Mouse (Mus musculus) thymus, postnatal 25 days (tissue): ENCODE data around the gene Ttc29.

Experiments used
- DNase-seq: peaks from one replicate; pipeline ENCODE4 v3.0.0; 2022

The Ttc29 gene

DNA sequence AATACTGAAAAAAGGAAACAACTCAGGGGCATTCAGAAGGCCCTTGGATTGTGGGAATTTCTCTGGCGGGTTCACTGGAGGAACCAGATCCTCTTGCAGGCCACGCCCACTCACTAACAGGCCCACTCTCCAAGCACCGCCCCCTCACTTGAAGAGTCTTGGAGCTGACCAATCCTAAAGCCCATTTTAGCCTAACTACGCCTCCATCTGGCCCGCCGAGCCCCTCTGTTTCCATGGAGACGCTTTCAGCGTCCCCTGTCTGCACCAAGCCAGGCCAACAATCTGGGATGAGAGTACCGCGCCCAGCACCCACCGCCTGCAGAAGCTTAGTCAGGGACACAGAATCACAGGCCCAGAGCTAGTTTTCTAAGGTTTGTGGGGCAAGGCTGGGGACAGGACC is at the start of gene Ttc29:
Ttc29 (plus strand) TSS at position 224 of the 400 bp plus-strand sequence.
- no peak for DNase-seq

DNA sequence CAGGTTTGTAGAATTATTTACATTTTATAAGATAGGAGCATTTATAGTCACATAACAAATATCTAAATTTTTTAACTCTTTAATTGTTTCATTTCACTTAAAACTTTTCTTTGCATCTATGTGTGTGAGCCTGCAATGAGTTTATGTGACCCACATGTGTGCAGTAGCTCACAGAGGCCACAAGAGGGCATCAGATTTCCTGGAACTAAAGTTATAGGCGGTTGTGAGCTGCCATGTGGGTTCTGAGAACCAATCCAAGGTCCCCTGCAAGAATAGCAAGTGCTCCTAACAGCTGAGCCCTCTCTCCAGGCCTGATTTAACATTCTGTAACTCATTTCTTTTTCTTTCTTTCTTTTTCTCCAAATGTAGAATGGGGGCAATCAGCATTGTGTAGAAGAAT is 41.7 kb upstream of the Ttc29 start:
- DNase-seq: no peak

DNA sequence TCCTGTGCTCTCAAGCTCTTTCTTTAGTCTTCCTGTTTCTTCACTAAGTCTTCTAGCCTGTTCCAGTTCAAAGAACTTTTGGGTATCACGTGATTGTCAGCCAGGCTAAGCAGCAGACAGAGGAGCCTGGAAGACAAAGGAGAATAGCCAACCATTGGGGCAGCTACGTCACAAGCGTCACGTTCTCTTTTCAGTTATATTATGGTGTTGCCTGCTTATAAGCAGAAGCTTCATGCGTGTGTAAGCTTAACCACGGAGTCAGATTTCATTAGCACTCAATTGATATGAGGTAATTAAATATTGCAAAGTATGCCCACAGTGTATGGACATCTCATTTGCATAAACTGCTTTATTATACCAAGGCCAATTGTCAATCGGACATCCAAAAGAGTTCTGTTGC is 30.4 kb upstream of the Ttc29 start:
- DNase-seq: no peak

DNA sequence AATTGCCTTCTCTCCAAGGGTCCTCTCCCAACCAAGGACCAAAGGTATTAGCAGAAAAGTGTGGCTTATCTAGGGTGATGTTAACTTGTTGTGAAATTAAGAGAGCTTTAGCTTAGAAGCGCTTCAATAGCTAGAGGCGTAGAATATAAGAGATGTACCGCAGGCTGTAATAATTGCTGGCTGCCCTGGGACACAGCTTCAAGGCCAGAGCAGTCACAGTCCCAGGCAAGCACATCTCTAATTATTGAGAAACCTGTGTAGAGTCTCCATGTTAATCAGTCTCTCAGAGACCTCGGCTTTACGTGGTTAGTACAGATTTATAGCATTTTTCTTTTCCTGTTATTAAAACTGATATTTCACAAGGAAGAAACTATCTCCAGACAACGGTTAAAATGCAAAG is 29.7 kb upstream of the Ttc29 start:
- no peak for DNase-seq

DNA sequence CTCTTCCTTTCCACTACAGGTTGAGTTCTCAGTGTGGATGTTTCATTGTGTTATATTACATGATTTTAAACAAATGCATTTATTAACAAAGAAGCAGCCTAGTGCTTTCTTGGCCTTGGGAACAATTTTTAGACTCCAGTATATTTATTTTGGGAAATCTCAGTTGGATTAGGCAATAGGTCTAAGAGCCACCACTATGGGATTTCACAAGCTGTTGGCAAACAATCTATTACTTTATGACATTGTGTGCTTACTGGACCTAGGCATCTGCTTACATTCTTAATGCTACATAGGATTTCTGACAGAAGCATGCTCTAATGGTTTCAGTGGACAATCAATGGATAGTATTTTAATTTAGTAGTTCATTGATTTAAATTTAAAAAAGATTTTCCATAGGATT is 26.0 kb upstream of the Ttc29 start:
- no peak for DNase-seq

DNA sequence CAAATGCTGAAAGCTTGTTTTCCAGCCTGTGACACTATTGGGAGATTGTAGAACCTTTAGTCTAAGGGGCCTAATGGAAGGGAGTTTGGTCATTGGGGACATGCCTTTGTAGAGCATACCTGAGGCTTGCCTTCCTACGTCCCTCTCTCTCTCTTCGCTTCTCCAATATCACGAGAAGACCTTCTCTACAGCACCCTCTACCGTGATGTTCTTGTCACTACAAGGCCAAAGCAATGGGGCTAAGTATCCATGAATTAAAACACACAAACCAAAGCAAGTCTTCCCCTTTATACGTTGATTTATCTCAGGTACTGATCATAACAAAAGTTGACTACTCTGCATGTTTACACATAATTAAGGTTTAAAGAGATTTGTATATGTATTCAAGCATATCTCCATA is 8.9 kb upstream of the Ttc29 start:
- no peak for DNase-seq

DNA sequence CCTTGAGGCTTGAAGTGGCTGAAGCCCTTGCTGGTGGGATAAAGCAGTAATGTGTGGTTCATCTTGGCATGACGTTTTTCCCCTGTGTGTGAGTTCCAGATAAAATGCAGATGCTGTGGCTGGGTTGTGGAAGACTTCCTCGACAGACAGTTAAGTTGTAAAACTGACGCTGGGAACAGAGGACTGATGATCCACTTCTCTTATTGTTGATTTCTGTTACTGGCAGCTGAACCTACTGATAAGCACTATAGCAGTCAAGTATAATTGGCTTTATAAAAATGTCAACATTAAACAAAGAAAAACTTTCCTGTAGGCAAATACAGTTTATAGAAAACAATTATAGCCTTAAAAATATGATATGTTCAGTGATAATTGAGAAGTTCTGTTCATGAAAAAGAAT is 2.7 kb upstream of the Ttc29 start:
- DNase-seq: no peak

DNA sequence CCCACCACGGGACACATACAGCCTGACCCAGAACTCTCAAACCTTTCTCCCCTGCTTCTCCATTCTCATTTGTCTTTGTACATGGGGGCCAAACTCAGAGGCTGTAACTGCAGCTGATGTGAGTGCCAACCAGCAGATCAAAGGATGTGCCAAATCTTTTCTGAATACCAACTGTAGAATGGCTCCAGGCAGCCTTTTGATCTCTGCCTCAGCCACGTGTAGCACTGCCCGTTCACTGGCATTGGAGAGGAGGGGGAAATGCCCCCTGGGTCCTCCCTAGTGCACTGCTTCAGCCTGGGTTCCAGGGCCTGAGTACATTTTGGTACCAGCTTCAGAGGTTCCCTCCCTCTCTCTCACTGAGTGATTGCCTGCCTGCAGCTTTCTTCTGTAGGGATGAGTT is 1.5 kb downstream of the Ttc29 start:
- DNase-seq: no peak

DNA sequence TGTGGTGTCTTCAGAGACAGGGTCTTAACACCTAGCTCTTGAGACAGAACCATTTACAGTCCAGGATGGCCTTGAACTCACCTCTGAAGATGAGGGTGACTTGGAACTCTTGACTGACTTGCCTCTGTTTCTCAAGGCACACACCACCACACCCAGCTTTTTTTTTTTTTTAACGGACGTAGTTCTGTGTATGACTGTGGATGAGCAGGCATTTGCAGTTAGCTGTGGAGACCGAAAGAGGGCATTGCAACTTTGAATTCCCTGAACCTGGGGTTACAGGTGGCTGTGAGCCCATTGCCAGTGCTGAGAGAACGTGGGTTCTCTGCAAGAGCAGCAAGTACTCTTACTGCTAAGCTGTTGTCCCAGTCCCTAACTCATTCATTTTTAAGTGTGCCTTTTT is 13.0 kb downstream of the Ttc29 start:
- no peak for DNase-seq

DNA sequence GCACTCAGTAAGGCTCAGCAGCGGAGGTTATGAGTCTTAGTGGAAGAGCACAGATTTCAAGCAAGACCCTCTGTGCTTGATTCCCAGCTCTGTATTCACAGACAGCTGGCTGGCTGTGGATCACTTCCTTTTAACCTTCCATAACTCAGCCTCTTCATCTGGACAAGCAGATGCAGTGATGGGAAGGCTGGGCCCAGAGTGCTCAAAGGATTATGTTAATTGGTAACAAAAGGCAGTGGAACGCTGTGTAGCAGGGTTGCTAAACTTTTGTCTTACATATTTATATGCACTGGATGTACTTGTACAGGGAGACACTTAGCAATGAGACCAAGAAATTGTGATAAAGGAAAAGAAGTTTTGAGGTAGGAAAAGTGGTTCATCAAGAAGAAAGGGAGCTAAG is 17.6 kb downstream of the Ttc29 start:
- no peak for DNase-seq

DNA sequence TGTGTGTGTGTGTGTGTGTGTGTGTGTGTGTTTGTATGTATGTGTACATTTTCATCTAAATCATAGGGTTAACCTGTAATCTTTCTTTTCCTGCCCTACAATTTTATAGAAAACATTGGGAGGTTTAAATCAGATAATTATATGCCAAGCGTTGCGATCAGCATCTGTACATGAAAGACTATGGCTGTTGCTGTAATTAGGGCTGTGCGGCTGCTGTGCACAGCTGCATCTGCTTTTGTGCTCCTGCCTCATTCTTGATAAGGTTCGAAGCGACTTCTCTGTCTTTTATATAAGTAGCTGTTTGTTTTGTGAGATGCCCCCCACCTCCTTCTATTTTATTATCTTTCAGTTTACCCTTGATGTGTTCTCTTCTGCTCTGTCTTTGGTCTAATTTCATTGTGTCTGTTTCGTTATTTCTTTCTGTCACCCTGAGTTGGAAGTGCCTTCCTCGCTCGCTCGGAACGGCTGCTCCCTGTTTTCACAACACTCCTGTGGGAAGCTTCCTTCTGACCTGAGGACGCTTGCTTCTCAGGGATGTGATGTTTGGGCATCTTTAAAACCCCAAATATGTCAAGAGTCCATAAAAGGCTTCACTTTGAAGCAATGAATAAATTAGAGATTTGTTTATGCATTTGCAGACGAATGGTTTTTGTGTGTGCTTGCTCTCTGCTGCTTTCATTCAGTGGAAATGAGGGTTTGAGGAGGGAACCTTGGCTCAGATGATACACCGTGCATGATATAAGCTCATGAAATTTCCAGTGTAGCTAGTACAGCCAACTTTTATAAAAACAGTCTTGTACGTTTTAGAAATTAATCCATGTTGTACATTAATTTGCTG is 20.0 kb downstream of the Ttc29 start:
- no peak for DNase-seq

DNA sequence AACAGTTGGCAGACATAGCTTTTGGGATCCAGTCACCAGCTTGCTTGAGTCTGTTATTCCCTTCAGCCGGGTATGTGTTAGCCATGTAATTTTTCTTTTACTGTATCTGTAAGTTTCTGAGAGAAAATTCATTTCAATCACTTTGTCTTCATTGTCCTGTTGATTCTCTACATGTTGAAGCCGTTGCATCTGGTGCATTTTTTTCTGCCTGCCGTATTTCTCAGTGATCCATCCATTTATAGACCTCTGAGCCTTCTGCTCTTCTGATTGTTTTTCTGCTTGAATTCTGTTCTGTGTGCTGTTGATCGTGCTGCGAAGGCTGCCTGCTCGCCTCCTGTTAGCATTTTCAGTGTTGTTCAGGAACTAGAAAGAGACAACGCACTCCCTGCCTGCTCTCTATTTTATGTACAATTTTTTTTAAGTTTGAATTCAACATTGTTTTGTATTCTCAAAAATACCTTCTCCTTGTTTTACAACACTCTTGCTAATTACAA is 20.7 kb downstream of the Ttc29 start:
- no peak for DNase-seq

DNA sequence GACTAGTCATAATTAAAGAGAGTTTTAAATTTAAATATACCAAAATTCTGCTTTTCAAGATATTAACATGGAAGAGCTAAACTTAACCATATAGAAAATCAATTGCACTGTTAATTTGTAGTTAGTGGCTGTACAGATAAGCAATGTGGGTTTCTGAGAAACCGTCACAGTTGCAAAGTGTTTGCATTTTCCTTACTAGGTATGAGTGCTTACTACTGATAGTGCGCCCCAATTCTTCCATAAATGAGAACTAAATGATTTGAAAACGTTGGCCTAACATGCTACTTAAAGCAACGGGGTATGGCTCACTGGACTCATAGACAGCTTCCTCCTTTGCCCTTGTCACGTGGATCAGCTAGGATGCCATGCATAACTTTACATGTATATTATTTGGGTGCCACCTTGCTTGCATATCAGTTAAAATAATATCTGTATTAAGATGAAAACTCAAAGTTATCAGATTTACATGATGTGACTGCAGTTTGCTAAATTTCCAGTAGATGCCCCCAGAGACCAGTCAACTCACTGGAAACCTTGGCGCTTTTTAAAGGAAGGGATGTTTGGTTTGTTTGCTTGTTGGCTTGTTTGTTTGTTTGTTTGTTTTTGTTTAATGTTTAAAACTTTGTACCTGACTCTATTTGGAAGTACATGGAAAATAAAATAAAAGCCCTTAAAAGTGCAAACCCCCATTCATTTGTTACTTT is 25.0 kb downstream of the Ttc29 start:
- DNase-seq: no peak

DNA sequence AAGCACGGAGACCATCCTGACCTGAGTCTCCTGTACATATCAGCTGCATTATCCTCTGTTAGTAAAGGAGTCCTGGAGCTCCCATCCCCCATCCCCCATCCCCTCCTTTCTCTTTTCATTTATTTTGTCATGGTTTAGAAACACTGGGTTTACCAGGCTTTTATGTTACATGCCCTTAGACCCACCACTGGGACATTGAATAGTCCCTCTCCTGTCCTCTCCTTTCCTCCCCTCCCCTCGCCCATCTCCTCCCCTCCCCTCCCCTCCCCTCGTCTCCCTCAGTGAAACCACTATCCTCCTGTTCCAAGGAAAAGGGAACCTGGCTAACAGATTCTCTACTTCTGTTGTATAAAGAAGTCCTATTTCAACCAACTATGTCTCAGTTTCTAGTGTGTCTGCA is 38.0 kb downstream of the Ttc29 start:
- DNase-seq: no peak

DNA sequence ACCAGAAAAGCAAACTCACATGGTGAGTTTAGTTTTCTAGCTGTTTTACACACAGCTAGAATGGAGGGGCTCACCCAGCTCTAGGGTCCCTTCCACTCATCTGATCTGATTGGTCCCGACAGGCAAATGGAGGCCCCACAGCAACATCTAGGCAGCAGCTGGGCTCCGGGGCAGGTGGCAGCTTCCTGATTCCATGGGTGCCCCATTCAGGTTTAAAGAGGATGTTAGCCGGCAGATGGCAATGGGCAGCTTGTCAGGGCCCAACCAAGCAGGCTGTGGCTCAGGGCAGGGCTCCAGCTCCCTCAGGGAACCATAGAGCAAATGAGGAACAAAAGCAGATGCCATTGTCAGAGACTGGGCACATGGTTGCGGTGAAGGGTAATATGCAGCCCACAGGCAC is 41.3 kb downstream of the Ttc29 start:
- no peak for DNase-seq

DNA sequence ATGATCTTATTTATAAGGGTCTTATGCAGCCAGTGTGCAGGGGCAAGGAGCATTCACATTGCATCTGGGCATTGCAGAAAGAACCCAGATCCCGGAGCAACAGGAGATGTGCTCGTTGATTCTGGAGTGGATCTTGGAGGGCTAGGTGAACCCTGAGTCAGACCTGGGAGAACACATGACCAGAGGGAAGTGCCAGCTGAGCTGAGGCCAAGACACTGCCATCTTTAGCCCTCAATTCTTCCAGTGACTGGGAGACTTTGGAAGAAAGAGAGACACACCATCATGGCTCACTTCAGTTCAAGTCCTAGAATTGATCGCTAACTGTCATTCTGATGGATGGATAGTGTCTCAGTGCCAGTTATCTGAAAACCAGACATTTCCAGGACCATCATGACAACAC is 41.9 kb downstream of the Ttc29 start:
- no peak for DNase-seq

DNA sequence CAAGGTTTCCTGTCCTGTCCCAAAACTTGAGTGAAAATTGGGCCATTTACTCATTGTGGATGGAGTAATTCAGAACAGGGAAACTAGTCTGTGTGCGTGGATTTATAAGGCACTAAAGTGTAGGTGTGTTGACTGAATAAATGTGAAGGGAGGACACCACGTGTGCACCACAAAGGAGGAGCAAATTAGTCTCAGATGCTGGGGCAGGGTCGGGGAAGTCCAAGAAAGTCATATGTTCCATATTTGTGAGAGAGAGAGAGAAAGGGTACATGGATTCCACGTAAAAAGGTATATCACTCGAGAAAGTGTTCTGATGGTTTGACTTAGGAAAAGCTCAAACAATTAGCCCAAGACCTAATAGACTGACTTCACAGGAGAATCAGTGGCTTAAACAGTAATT is 52.4 kb downstream of the Ttc29 start:
- DNase-seq: no peak

DNA sequence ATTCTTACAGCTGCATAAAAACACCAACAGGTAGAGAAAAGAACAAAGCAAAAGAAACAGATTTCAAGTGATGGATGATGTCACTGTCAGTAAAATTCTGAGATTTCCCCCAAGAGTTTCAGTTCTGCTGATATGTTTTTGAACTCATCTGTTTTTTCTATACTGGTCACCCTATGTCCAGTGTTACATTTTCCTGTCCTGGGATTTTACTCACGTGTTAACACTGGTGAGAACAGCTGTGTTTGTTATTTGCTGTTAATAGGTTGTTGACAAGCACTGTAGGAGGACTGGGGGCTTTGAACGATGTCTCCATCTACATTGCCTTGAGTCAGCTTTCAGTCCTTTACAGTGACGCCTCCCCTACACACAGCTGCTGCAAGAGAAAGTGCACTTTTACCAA is 53.1 kb downstream of the Ttc29 start:
- no peak for DNase-seq

DNA sequence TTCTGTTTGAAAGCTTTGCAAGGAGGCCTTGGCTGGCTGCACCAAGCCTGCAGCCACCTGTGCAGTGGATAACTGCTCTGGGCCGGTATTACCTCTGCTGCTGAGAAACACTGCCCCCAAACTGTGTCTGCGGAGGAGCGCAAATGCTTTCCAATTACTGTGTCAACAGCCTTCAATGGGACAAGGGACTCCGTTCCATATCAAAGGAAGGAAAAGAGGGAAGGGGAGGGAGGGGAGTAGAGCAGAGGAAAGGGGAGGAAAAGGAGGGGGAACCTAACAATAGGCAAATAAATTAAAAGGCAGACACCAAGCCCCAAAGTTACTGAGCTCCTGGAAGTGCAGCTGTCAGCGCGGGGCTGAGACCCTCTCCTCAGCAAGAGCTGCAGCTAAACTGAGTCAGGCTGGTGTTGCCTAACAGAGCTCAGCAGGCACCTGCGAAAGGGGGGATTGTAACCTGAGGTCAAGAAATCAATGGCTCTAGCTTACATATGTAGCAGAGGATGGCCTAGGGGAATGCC is 54.9 kb downstream of the Ttc29 start:
- DNase-seq: no peak

DNA sequence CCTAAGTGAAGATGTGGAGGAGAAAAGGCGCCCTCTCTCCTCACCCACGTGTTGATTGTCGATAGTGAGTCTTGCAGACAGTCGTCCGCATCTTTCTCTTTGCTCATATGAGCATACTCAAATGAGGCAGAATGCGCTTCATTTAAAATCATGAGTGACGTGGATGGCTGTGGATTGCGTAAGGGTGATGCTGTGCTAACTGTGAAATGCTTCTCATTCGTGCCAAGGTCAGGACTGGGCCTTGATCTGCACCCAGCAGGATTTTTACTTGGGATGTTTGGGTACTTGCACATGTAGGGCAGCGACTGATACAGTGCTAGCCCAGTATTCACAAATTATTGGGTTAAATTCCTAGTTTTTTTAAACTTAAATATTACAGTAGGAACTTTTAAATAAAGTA is 56.2 kb downstream of the Ttc29 start:
- DNase-seq: no peak

DNA sequence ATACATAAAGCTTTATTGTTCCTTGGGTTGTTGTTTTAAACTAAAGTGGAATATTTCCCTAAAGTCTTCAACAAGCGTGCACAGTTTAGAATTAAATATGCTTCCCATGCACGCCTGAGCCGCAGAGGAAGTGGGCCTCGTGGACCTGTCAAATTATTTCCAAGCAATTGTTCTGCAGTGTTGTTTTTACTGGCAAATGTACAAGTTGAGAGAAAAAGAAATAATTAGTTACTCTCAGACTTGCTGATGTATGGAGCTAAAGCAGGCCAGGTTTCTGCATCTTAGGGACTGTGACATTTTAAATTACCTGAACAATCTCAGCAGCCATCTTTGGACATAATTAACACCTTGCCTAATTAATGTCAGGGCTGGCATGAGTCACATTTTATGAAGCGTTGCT is 58.3 kb downstream of the Ttc29 start:
- DNase-seq: no peak

DNA sequence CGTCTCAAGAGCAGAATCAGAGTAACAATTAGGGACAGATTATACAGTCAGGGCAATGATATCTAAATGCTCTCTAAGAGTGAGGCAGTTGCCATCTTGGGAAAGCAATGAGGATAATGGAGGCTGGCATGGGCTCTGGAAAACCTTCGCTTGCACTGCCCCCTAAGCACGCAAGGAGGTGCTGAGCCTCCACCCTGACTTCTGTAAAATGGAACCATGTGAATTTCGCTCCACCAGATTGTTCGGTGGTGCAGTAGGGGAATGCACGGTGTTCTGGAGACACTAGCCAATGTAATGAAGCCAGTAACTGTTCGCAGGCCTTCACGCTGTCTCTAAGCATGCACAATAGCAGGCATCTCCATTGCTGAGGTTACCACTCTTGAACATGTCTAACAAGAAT is 63.0 kb downstream of the Ttc29 start:
- DNase-seq: no peak

DNA sequence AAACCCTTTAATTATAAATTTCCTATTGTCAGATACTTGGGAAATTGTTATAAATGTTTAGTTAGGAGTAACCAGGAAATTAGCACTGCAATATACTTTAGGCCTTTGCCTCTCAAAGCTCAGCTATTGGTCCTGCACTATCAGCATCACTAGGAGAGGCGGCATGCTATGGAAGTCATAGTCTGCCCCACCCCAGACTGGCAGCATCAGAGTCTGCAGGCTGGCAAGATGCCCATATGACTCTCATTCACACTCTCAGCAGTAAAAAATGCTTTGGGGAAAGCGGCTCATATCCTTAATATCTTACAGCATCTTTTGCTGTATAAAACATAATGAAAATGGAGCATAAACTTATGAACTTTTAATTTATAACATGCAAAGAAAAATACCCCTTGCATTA is 64.3 kb downstream of the Ttc29 start:
- no peak for DNase-seq

DNA sequence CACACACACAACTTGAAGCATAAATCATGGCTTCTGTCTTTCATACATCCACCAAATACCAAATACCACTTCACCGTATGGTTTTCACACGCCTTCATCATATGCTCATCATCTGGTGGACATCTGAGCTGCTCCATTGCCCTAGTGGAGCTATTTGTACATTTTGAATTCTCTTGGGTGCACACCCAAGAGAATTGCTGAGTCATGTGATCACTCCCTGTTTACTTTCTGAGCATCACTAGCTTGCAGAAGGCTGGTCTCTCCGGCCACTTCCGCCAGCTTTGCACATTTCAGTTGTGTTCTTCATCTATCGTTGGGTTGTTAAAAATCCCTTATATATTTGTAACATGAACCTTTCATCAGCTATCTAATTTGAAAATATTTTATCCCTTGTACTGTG is 65.5 kb downstream of the Ttc29 start:
- DNase-seq: no peak
